Mouse (Mus musculus) large intestine, adult 2 months (tissue): ENCODE measurements around the gene Btbd35f9. TPM values are rescaled to one million over a fixed set of nuclear protein-coding genes. Genes with fewer than 3 reads are reported as not detected.
"Not testable (repeated sequence)": the region's sequence is repeated elsewhere in the genome, so short reads cannot be mapped to it uniquely, and the experiment has no call there.

Source experiments
- DNase-seq: peaks from one replicate; pipeline ENCODE4 v3.0.0-alpha.2; 2012; ENCODE audit warnings: low read depth, low spot score
- WGBS: fragments of 180-500 bp; shearing (Covaris S2); methylation state at CpG from one replicate; pipeline ENCODE4 v1.1.7; 2018; 5-methylcytosine and 5-hydroxymethylcytosine counted together
- polyA plus RNA-seq: library from polyadenylated mRNA; depleted of rRNA; stranded (reverse); fragments of >200 nt; gene quantifications from 2 replicates; pipeline ENCODE4 v1.2.3, GENCODE M21; 2012; rRNA removed

The Btbd35f9 gene
- not detected in 2 replicates for polyA plus RNA-seq

DNA sequence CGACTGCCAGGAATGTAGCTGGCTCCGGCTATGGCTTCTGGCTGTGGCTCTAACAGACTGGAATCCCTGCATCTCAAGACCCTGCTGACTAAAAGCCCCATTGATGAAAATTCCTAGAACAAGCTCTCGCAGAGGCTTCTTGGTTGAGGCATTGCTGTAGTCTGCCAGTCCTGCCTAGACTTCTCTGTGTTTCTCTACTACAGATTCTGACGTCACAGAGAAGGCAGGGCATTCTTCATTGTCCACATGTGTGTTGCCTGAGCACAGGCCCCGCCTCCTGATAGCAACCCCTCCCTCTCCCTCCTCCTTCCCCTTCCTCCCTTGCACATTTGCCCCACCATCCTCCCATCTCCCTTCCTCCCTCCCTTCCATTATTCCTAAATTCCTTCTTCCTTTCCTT, at the start of gene Btbd35f9:
Btbd35f9 (minus strand) TSS at position 101 of the 400 bp plus-strand sequence.
- DNase-seq, result not testable (repeated sequence)
- no CpG with 5 or more reads among the region's 5 CpGs for WGBS

Other genes starting within 250 kb of the Btbd35f9 start
- gene Btbd35f6, start 205.0 kb downstream of the Btbd35f9 start, polyA plus RNA-seq, result not detected in 2 replicates
- not detected in 2 replicates for gene Gm21870, start 174.7 kb downstream of the Btbd35f9 start, polyA plus RNA-seq
- not detected in 2 replicates for gene Spin2g, start 77.2 kb upstream of the Btbd35f9 start, polyA plus RNA-seq